ENCODE assay signal across 22 mouse cellular contexts in genomic region chr19:46205680-46206079, GRCm38 (mm10). TPM values are rescaled to one million over a fixed set of nuclear protein-coding genes. Genes with fewer than 3 reads are reported as not detected.
"Had no signal": no experiment of that assay in that cellular context is flagged by ENCODE, and none has a peak within 500 bp of the region (broad histone marks: within the 10 kb centered on the region; RNA-seq: fewer than 3 reads in every experiment).

No protein-coding gene starts in this region.

- H3K36me3 ChIP-seq: neural tube, embryonic 13.5 days; neural tube, embryonic 15.5 days; stomach, embryonic 15.5 days had no signal

- H3K4me1 ChIP-seq: neural tube, embryonic 13.5 days; neural tube, embryonic 15.5 days; stomach, embryonic 15.5 days had no signal

- H3K27me3 ChIP-seq: neural tube, embryonic 13.5 days; neural tube, embryonic 15.5 days; stomach, embryonic 15.5 days had no signal

- H3K9ac ChIP-seq: neural tube, embryonic 13.5 days; neural tube, embryonic 15.5 days; stomach, embryonic 15.5 days had no signal

- H3K4me2 ChIP-seq: neural tube, embryonic 13.5 days; neural tube, embryonic 15.5 days; stomach, embryonic 15.5 days had no signal

- H3K4me3 ChIP-seq: neural tube, embryonic 13.5 days; neural tube, embryonic 15.5 days; stomach, embryonic 15.5 days had no signal

- DNase-seq: retina, postnatal 1 day; right cerebral cortex, adult 18-20 months; right cerebral cortex, postnatal 14 days; right cerebral cortex, postnatal 25 days; right cerebral cortex, postnatal 4 days; spleen, adult 18-20 months; thymus, adult 18-20 months; thymus, adult 2 months; thymus, postnatal 14 days; thymus, postnatal 25 days; thymus, postnatal 36 days; thymus, postnatal 4 days had no signal

- H3K9me3 ChIP-seq: neural tube, embryonic 13.5 days; neural tube, embryonic 15.5 days; stomach, embryonic 15.5 days had no signal

- H3K27ac ChIP-seq: neural tube, embryonic 13.5 days; neural tube, embryonic 15.5 days; stomach, embryonic 15.5 days; stomach, postnatal 0 days had no signal

RNA-seq across cellular contexts. Expression of gene Pitx3, which starts 57.6 kb away (rescaled TPM):
- total RNA-seq: neutrophil, adult 5-6 weeks had no signal
- polyA plus RNA-seq: neural tube, embryonic 14.5 days; small intestine, adult 2 months; spleen, adult 2 months; stomach, embryonic 14.5 days; stomach, embryonic 15.5 days; thymus, postnatal 0 days had no signal
